Mouse (Mus musculus): Measurements from ENCODE around the gene Vwce.

The Vwce gene

GRCm38 (mm10) chr19:10692361-10692760 lies 58.3 kb downstream of the Vwce start:
- DNase-seq: no peak

- no peak for DNase-seq
These were observed 60.1 kb downstream of the Vwce start for GRCm38 (mm10) chr19:10693926-10694682.

DNA sequence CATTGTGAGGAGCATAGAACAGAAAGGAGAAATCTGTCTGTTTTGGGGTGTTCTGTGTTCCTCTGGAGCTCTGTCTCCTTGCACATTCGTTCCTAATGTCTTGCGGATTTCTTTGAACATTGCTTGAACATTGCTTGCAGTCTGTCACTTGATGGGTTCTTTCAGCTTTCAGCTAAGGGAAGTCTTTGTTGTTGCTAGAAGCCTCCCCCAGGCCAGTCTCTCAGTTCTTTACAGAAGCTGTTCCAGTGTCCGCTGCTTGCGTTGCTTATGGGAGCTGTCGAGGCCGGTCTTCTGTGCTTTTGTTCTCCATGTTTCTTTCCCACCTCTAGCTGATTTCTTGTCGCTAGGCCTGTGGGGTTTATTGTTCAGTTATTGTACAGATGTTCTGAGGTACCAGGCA lies 61.8 kb downstream of the Vwce start:
- no peak for DNase-seq

DNA sequence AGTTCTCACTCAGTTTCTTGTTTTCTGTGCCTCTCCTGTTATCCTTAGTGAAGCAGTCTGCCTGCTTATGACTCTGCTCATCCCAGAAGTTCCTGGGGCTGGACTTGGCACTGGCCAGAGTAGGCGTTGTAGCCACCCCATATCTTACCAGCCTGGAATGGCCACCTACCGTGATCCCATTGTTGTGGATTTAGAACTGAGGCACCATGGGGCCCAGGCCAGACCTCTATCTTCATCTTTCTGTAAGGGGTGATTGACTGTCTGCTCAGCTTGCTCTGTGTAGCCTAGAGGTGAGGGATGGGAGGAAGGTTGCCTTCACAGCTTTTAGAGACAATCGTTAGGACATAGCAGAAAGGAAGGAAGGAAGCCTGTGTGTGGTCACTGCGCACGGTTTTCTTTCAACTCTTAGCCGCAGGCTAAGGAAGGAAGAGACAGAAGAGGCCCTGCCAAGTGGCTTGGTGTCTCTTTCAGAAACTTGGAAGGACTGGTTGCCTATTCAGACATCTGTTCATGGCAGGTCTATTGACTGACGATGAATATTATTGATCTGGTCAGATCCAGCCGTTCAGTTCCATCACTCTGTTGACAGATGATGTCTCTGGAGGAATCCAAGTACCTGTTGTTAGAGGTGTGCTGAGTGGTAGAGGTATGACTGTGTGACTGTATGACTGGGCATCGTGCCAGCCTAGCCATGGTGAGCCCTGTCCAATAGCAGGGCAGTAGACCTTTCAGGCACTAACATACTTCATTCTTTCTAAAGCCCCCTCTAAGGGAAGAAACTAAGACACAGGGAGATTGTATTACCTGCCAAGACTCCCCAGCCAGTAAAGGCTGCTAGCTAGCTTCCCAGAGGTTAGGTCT lies 64.3 kb downstream of the Vwce start:
- no peak for DNase-seq

GRCm38 (mm10) chr19:10699851-10700250 lies 65.8 kb downstream of the Vwce start:
- DNase-seq: no peak

DNA sequence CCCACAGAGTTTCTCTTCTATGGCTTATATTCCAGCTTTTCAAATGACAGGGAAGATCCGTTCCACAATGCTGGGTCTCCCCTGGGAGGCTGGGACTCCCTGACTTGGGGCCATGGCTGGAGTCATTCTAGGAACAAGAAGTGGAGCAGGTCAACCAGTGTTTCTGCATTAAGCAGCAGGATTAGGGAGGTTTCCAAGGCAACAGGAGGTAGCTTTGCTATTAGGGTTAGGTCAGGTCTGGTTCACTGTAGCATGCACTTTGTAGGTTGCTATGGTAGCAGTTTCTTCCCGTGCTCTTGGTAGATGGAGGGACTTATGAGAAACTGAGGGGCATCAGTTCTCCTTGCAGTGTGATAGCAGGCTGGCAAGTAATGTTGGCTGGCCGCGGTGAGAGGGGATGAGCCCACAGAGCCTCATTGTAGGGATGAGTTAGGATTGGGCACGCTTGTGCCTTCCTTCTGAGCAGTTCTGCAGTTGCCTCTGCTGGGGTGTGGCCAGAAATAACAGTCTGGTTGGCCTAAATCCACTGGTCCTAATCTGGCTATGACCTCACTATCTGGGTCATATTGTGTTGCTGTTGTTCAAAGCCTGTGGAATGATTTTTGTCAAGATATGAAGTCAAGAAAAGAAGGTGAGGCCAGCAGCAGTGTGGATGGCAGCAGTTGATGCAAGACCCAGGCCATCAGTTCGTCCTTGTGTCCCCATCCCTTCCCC lies 67.2 kb downstream of the Vwce start:
- no peak for DNase-seq

- DNase-seq: no peak
These were observed 68.1 kb downstream of the Vwce start for GRCm38 (mm10) chr19:10702125-10702524.

DNA sequence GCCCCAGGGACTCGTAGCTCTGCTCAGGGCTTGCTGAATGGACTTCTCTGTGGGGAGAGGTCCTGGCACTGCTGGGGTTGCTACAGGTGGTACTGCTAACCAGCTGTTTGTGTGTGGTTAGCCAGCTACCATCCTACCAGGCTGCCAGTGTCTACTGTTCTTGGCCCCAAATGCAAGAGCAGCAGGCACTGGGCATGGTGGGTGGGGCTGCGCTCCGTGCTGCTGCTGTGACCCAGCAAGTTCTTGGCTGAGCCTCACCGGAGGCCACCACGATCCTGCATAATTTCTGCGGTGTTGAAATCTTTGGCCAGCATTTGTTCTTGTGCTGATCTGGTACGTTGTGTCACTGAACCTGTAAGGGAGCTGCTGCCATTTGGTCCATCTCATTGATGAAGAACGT lies 69.5 kb downstream of the Vwce start:
- DNase-seq: no peak

DNA sequence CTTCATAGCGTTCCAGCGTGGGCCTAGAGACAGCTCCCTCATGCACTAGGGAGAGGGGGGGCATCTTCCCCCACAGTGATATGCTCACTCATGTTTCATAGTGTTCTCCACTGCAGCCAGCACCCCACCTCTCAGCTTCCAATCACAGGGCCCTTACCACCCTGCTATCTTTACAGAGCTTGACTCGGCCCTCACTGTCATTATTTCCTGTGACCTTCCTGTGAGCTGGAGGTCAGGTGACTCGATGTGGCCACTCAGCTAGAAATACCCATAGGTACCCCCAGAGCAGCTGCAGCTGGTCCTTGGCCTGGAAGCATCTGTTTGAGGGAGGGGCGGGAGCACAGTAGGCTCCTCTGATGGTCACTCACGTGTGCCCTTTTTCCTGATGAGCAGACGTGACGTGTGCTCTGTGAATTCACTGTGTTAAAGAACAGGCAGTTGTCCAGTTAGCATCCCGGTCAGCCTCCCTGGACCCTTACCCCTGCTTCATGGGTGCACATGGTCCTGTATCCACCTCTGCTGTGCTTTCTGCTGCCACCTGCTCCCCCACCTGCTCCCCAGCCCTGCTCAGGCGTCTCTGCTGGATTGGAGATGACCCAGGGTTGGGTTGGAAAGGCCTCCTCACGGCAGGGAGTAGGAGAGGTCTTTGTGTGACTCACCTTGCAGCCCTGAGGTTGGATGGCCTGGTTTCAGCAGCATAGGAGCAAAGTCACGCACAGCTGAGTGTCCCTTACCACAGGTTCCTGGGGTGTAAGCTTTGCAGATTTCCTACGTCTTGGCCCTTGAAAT lies 73.3 kb downstream of the Vwce start:
- DNase-seq: no peak

GRCm38 (mm10) chr19:10707881-10708280 lies 73.9 kb downstream of the Vwce start:
- no peak for DNase-seq

GRCm38 (mm10) chr19:10708900-10709299 lies 74.9 kb downstream of the Vwce start:
- DNase-seq: no peak

DNA sequence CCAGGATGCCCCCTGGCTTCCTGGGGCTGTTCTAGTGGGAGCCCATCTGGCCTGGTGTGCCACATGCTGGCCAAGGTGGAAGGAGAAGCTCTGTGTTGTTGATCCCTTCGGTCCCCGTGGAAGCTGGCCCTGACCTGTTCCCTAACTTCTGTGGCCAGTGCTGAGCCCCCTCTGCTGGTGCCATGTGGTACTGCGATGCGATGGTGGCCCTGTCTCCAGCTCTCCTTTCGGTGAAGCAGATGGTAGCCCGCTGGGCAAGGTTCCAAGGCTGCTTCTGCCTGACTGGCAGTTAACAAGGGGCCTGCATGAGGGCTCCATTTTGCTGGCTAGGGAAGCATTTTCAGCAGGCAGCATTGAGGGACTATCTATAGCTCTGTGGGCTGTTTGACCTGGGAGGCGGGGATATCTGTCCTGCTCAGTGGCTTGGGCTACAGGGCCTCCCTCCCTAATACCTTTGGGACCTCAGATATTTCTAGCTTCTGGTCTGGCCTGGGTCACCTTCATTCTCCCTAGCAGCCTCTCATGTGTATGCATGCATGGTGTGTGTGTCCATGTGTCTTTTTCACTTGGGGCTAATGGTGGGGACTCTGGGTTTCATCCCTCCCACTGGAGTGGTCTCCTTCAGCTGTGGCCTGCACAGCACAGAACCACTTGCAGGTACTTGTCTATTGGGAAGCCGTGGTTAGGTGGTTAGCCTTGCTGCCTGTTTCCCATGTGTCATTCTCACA lies 75.5 kb downstream of the Vwce start:
- peak; percentile 95 for DNase-seq

DNA sequence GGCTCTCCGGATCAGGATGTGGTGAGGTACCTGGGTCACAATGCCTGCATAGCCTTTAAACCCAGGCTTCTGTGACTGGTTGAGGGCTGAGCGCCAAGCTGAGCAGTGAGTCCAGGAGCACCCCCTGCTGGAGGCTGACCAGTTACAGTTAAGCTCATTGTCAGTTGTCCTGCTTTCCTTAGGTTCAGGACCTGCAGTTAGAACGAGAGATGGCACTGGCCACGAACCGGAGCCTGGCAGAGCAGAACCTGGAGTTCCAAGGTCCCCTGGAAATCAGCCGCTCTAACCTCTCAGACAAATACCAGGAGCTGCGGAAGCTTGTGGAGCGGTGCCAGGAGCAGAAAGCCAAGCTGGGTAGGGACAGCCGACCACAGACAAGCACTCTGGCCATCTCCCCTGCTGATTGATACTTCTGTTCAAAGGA lies 76.1 kb downstream of the Vwce start:
- peak; percentile 59 for DNase-seq

DNA sequence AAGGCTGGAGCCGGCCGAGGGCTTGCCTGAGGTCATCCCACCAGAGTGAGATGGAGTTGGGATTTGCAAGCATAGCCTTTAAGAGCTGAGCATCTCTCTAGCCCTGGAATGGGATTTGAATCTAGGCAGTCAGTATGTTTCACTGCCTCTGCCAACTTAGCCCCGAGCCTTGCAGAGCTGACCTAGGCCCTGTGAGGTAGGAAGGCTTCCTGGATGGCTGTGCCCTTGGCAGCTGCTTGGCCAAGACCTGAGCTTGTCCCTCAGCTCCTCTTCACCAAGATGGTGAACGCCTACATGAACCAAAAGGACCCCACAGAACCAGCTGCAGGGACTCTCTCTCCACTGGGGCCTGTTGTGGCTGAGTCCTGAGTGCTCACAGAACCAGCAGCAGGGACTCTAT lies 76.7 kb downstream of the Vwce start:
- DNase-seq: no peak

DNA sequence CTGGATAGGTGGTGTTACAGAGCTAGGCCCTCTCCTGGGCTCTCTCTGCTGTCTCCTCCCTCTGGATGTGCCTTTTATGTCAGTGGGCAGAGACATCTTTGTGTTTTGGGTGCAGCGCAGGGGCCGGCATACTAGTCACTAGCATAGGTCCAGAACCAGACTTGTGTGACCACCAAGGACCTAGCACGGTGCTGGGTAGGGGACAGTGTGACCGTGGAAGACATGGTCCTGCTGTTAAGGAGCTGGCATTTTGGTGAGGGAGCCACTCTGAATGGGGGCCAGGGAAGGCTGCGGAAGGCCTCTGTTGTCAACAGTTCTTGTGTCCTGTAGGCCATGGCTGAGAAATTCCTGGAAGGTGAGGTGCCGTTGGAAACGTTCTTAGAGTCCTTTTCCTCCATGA lies 78.2 kb downstream of the Vwce start:
- no peak for DNase-seq

DNA sequence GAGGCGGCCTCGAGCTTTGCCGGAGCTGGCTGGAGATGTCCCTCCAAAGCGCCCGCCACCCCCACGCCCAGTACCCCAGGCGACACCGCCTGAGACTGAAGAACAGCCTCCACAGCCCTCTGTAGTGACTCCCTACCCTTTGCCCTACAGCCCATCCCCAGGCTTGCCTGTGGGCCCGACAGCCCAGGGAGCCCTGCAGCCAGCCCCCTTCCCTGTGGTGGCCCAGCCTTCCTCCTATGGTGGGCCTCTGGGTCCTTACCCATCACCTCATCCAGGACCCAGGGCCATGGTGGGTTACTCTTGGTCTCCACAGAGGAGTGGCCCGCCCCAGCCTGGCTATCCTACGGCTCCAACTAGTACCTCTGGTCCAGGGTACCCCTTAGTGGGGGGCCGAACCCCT lies 78.6 kb downstream of the Vwce start:
- no peak for DNase-seq

- no peak for DNase-seq
These were observed 79.5 kb downstream of the Vwce start for GRCm38 (mm10) chr19:10713551-10713950.

DNA sequence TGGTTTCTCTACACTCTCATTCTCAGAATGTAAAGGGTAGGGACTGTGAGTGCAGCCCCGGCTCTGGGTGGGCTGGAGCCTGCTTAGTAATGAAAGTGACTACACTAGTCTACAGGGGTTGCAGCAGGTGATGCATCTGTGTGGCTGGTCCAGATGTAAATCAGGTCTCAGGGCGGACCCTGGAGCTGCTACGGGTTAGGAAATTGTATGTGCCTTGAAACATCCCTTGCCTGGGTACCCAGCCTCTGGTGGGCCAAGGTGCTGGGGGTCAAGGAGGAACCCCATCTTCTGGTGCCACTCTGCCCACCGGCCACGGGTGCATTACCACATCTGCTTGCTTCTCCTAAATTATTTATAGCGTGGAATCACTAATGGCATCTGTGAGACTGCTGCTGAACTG lies 80.2 kb downstream of the Vwce start:
- no peak for DNase-seq

DNA sequence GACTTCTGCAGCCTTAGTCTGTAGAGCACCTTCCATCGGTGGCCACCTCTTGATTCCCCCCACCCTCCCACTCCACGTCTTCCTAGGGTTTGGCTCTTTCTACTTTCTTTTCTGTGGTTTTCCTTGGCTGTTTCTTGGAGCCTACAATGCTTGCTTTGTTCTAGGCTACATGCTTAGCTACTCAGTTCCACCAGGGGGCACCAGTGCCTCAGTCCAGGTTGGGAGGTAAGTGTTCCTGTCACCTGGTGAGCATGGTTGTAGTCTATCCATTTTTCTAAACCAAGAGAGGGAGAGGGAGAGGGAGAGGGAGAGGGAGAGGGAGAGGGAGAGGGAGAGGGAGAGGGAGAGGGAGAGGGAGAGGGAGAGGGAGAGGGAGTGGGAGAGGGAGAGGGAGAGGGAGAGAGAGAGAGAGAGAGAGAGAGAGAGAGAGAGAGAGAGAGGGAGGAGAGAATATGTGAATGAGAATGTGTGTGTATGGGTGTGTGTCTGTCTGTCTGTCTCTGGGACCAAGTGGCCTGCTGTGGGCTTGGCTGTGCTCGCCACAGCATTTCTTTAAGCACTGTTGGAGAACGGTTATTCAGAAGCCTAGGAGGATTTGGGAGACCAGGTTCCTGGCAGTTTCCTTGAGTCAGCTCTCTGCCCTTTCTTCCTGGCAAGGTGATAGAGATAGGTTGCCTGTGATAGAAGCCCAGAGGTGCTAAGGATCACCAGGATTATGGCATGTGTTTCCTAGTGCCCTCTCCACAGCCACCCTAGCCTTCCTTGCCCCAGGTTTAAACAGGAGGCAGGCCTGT lies 80.9 kb downstream of the Vwce start:
- DNase-seq: peak; percentile 83

- no peak for DNase-seq
These were observed 81.5 kb downstream of the Vwce start for GRCm38 (mm10) chr19:10715476-10715875.

Measured in lung, postnatal 14 days (tissue).